Mouse (Mus musculus): ENCODE results near the gene Adipor2. TPM values are rescaled to one million over a fixed set of nuclear protein-coding genes. Genes with fewer than 3 reads are reported as not detected.
"Not testable (repeated sequence)": the region's sequence is repeated elsewhere in the genome, so short reads cannot be mapped to it uniquely, and the experiment has no call there.

Gene Adipor2
- total RNA-seq, 2 experiments from 2014 or later: 38.4 to 39.3 TPM

DNA sequence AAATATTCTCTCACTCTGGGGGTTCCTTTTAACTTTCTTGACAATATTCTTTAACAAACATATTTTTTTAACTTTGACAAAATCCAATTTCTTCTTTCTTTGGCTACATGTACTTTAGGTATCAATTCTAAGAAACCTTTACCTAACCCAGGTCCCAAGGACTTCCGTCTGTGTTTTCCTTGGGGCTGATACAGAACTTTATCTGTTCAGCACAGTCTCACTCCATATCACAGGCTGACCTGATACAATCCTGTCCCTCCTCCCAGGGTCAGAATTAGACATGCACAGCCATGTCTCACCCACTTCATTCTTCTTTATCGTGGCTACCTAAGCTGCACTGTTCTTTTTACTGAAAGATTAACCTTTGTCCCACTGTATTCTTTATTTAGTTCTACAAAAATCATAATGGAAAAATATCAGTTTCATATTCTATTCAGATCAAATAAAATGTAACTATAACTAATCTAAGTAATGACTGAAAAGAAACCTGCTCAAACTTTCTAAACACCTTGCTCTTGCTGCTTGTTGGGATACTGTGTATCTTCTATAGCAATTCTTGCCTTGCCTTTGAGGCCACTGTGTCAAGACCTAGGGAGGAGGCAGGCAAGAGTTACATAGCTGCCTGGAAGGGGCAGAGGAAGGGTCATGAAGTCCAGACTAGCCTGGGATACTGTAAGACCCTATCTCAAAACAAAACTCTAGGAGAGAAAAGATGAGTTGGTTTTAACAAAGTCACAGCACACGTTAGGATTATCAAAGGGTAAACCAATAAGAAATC, 56.4 kb downstream of the Adipor2 start:
- intact Hi-C loops (cut with DNase I): no loop called here
- no peak for DNase-seq (ENCODE audit: low spot score in 2 of 2)

DNA sequence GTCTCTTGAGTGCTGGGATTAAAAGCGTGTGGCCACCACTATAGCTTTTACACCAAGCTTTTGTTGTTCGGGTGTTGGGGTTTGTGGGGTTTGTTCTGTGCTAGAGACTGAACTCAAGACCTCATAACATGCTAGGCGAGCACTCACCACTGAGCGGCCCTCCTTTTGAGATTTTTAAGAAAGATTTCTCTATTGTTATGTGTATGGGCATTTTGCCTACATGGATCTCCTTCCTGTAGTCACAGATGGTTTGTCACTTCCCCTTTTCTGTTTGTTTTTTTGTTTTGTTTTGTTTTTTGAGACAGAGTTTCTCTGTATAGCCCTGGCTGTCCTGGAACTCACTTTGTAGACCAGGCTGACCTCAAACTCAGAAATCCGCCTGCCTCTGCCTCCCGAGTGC, 57.3 kb downstream of the Adipor2 start:
- DNase-seq (ENCODE audit: low spot score in 2 of 2); intact Hi-C loops (cut with DNase I): not testable (repeated sequence)

DNA sequence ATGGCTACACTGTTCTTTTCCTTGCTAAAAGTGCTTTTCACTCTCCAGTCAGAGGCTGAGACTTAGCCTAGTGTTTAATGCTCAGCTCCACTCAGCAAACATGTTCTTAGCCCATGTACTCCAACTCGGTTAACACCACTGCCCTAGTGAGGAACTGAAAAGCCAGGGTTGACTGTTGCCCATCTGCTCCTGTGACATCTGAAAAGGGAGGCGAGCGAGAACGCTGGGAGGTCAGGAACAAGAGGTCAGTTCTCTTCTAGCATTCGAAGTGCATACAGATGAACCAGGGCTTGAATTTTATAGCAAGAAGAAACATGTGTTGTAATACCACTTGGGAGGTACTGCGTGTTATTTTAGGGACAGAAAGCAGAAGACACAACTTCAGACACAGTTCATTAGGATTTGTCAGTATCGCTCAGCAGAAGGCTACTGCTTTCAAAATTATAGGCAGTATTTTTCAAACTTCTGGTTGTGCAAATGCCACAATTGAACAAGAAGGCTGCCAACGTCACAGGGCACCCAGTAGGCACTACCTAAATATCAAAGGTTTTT, 59.4 kb downstream of the Adipor2 start:
- intact Hi-C loops (cut with DNase I): no loop called here
- no peak for DNase-seq (ENCODE audit: low spot score in 2 of 2)

DNA sequence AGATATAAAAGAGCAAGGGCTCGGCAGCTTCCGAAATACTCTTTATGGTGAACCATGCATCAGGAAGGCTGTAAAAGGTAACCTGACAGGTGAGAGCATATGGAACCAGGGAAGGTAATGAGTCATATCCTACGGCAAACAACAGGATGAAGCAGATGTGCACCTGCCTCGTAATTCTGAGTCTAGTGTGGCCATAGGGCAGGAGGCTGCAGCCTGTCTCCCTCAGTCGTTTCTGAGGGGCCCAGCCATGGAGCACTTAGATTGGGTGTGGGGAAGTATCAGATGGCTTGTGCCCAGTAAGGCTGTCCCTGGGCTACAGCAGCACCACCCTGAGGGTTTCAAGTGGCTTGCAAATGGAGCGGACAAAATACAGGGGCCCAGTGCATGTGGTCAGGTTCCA, 65.0 kb downstream of the Adipor2 start:
- intact Hi-C loops (cut with DNase I): no loop called here
- DNase-seq (ENCODE audit: low spot score in 2 of 2): no peak

DNA sequence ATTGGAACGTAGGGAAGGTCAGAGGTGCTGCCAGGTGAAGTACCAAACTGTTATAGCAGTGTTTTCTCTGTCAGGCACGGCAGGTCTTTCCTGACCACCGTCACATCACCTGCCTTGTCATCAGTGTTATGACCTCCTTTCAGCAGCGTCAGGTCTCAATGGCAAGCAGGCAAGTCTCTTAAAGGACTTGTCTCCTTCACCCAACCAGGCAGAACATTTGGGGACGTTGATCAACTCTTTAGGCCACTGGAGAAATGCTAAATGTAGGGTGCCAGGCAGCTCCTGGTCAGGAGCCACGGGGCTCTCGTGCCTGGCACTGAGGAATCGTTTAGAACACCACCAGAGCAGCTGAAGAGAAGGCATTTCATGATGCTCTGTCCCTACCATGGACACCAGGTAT, 65.8 kb downstream of the Adipor2 start:
- intact Hi-C loops (cut with DNase I): no loop called here

DNA sequence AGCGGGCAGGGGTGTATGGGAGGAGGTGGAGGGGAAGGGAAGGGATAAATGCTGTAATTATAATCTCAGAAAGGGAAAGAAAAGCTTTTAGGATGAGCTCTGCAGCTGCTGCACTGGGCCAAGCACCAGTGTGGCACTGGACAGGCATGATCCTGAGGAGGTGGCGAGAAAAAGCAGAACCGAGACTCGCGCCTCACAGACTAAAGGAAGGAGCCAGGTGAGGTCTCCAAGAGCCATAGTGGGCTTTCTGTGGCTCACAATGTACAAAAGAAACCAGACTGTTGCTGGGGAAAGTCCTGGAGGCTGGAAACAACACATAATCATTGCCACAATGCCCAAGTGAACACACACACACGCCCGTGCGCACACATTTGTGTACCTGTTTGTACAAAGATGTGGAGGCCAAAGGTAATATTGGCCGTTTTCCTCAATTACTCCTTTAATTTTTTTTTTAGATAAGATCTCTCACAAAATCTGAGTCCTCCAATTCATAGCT, 66.8 kb downstream of the Adipor2 start:
- intact Hi-C loops (cut with DNase I): no loop called here
- no peak for DNase-seq (ENCODE audit: low spot score in 2 of 2)

More for the DNA sequence above, 65.8 kb downstream of the Adipor2 start:
- no peak for DNase-seq (ENCODE audit: low spot score in 2 of 2)

DNA sequence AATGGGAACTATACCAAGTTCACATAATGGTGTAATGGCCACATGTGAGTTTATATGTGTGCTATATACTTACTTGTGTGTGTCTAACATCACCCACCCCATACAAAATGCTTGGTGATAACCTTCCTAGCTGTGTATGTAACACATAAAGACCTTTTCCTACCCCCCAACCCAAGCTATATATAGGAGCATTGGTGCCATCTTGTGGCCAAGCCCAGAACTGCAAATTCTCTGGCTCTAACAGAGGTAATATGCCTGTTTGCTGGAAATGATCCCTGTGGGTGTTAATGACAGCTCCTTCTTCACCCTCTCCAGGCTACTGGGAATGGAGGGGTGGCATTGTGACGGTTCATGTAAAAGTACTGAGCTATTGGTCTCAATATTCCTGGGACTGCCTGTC, 69.3 kb downstream of the Adipor2 start:
- DNase-seq (ENCODE audit: low spot score in 2 of 2): peak; percentile 68 to 83
- intact Hi-C loops (cut with DNase I): loop anchor here (1.0 to 5.0 kb wide), 4 partner anchors 66 to 241 kb away; no protein-coding TSS in a partner anchor

DNA sequence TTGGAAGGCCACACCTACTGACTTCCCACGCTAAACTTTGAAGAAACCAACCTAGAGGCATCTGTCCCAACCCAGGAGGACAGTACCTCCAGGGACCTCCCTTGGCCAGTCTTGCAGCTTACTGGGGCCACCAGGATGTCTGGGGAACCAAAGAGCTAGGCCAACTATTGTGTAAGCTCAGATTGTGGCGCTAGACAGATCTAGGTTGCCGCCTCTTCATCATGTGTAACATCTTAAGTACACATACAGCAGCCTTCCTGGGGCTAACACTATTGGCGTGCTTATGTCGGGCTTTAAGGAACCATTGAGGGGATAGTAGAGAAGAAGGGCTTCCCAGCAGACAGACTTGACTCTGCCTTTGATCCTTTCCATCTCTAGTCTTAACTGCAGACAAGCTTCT, 69.7 kb downstream of the Adipor2 start:
- intact Hi-C loops (cut with DNase I): loop anchor here (1.0 to 5.0 kb wide), 4 partner anchors 66 to 241 kb away; no protein-coding TSS in a partner anchor
- no peak for DNase-seq (ENCODE audit: low spot score in 2 of 2)

DNA sequence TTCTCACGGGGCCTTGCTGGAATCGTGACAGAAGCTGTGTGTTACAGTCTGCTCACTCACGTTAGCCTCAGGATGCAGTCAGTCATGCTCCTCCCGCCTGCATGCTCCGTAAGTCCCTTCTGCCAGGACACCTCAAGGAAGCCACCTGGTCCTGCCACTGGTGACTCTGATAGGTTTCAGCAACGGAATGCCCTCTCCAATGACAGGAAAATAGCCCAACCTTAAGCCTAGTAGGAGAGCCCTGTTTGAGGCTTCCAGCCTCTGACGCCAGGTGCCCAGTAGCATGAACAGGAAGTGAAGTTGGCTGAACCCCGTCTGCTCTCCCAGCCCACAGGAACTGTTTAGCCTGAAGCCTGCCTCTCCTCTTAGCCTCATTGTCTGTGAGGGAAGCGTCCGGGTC, 71.2 kb downstream of the Adipor2 start:
- DNase-seq (ENCODE audit: low spot score in 2 of 2): no peak
- intact Hi-C loops (cut with DNase I): loop anchor here (5.0 kb wide), 3 partner anchors 64 to 239 kb away; no protein-coding TSS in a partner anchor

DNA sequence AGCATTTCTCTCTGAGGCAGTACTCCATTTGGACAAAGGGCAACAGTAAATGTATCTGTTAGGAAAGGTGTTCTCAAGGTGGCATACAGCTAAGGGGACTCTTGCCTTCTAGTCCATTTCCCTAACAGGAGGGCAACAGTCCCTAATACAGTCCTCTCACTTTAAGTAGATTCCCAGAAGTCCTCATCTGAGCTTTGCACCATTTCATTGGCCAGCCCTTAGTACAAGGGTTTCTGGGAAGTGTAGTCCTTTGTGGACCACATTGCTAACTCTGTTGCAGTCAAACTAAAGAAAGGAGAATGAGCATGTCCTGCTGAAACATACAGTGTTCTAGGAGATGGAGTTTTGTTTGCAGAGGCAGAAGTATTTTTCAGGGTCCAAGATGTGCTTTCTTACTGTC, 76.1 kb downstream of the Adipor2 start:
- intact Hi-C loops (cut with DNase I): no loop called here
- DNase-seq (ENCODE audit: low spot score in 2 of 2): no peak

DNA sequence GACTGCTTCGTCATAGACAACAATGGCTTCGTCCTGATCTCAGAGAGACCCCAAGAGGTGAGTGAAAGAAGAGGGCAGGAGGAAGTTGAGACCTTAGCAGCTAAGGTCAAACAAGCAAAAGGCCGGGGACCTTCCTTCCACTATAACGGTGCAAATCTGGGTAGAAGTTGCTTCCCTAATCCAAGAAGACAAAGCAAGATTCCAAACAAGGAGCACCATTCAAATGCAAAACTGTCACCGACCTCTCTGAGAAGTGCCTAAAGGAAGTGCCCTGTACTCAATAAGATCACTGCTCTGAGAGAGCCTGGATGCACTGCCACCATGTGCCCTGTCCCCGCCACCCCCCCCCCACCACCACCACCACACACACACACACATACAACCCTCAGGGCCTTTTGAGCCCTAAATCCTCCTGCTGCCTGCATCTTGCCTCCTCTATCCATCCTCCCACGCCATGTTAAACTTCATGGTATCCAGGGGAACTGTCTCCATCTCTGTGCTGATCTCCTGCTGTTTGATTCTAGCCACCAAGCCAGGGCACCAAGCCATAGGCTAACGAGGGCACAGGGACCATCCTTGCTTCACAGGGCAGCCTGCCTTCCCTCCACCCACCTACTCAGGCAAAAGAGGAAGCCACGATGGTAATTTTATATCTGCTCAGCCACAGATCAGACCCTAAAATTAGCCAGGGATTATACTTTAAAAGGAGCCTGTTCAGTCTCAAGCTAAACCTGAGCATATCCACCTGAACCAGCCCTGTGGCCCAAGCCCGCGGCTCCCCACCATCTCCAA, 79.2 kb downstream of the Adipor2 start:
- DNase-seq (ENCODE audit: low spot score in 2 of 2): no peak
- intact Hi-C loops (cut with DNase I): no loop called here

DNA sequence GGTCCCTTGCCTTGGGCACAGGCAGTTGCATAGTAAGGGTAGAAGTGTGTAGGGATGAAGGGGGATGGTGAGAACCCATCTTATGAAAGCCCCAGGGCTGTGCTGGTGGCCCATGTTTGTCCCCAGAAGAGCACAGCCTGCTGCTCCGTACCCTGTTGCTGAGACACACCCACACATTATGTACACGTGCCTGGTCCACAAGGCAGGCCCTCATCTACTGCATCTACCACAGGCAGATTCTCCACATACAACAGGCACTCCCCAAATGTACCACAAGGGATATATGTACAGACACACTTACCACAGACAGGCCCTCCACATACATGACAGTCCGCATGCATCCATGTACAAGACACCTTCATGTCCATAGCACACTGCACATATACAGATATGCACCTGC, 80.2 kb downstream of the Adipor2 start:
- no peak for DNase-seq (ENCODE audit: low spot score in 2 of 2)
- intact Hi-C loops (cut with DNase I): no loop called here

DNA sequence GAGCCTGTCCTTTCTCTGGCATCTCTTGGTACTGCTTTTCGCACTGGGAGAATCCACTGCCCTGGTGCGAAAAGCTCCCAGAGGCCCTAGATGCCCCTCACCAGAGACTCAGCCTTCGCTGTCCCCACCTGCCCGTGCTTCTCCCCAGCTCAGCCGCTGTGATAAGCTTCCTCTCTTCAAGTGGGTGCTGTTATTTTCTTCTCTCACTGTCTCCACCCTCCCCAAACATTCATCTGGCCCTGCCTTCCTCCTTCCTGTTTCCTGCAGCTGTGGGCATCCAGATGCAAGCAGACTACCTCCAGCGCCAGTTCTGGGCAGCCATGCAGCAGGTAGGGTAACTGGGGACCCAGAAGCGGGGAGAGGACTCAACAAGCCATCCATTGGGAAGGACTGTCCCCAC, 81.4 kb downstream of the Adipor2 start:
- intact Hi-C loops (cut with DNase I): no loop called here

DNA sequence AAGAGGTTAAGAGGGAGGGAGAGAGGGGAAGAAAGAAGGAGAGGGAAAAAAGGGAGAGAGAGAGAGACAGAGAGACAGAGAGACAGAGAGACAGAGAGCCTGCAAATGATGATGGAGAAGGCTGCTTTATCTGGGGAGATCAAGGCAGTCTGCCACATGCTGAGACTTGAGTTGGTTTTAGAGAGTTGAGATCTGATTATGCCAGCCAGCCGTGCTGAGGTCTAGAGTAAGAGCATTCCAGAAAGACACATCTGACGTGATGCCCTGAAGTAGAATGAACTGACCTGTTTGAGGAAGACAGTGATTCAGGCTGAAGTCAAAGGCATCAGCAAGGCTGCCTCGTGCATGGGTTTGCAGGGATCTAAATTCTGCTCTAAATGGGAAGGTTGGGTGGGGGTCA, 83.7 kb downstream of the Adipor2 start:
- no peak for DNase-seq (ENCODE audit: low spot score in 2 of 2)
- intact Hi-C loops (cut with DNase I): no loop called here

More for the DNA sequence above, 81.4 kb downstream of the Adipor2 start:
- no peak for DNase-seq (ENCODE audit: low spot score in 2 of 2)

DNA sequence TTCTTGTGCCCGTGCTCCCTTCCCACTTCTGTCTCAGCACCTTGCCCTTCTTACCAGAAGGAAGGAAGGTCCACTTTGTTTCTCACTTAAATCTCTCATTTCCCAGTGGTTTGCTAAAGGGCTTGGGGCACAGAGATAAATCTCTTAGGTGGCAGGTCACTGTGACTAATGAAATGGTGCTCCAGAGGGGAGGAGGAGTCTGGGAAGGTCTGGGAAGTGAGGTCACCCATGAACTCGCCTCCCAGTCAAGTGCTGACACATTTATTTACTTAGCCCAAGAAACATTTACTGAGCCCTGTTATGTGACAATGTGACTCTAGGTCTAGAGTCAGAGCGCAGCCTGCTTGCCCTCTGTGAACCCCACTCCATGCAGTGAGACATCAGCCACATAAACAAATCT, 84.3 kb downstream of the Adipor2 start:
- intact Hi-C loops (cut with DNase I): no loop called here
- no peak for DNase-seq (ENCODE audit: low spot score in 2 of 2)

DNA sequence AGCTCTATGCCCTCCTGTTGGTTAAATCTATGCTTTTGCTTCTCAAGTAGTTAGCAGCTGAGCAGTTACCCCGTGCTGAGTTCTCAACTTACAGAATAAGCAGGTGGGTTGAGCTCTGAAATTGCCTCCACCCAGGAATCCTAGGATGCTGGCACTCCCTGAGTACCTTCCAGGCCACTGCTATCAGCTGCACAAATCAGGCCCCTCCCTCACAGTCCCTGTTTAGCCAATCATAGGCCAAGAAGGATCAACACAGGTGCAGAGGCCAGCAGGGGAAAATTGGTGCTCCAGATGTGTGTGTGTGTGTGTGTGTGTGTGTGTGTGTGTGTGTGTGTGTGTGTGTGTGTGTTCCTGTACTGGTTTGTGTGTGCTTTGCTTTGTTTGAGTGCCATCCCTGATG, 85.4 kb downstream of the Adipor2 start:
- intact Hi-C loops (cut with DNase I): no loop called here
- DNase-seq (ENCODE audit: low spot score in 2 of 2): no peak

DNA sequence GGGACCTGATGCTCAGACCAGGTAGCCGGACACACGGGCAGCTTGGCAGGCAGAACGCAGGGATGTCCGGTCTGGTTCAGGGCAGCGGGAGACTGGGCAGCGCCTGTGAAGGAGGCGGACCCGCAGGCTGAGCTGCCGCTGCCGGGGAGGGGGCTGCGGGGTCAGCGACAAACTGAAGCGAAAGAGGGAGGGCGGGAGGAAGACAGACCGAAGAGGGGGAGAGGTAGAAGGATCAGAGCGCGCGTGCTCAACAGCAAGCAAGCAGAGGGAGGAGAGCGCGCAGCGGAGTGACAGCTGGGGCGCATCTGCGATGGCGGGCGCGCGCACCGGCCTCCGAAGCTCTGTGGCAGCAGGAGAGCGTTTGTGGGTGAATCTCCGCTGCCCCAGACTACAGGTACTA, 87.0 kb downstream of the Adipor2 start, which contains the start of gene Lrtm2:
Gene Lrtm2, minus strand, starts transcription at position 261 of the 400 bp plus-strand sequence.
- DNase-seq (ENCODE audit: low spot score in 2 of 2): peak; percentile 74 to 81
- intact Hi-C loops (cut with DNase I): no loop called here

DNA sequence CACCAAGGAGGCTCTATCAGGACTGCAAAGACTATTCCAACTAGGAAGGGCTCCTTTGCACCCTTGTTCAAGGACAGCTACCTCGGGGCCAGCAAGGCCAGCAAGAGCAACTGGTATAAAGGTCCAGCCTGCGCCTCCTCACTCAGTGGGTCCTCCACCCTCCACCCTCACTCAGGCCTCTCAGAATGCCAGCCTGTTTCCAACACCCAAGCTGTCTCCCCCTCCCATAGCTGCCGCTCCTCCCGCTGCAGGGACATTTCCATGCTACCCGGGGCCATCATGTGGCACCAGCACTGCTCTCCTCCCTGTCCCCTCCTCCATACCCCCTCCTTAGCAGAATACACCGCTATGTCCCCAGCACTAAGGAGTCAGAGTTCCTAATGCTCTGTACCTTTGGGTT, 87.6 kb downstream of the Adipor2 start:
- intact Hi-C loops (cut with DNase I): loop anchor here (1.0 to 5.0 kb wide), 2 partner anchors 17 to 48 kb away; no protein-coding TSS in a partner anchor
- DNase-seq (ENCODE audit: low spot score in 2 of 2): peak in 1 of 2 experiments; percentile 51

DNA sequence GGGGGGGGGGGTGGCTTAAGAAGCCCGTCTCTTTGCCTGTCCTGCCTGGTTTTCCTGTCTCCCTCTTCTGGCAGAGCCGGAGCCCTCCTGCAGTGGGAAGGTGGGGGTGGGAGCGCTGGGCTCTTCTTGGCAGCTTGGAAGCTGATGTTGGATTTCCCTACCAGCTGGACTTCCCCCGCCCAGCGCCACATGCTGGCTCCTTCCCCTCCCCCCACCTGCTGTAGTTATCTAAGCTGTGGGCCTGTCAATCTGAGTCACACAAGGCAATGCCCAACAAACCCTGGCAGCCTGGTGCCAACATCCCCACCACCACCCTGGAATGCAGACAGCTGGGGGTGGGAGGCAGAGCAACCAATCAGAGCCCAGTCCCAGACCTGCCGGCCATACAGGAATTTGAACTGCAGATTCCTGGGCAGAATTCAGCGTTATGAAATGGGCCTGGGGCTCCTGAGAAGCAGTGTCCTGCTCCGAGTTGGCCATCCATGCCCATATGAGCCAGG, 88.2 kb downstream of the Adipor2 start:
- peak; percentile 87 to 88 for DNase-seq (ENCODE audit: low spot score in 2 of 2)
- intact Hi-C loops (cut with DNase I): loop anchor here (1.0 to 5.0 kb wide), 2 partner anchors 16 to 47 kb away; no protein-coding TSS in a partner anchor

Data from left cerebral cortex, postnatal 36 days (tissue).